Mouse (Mus musculus) heart, embryonic 11.5 days (tissue): ENCODE measurements at regions not wholly inside any gene's neighbourhood (a gene's known extent, or its start where the extent isn't known, plus 50 kb on each side); places are given as distances from the start of the nearest gene placed in this dataset.

ENCODE experiments used
- ATAC-seq: fragments of 200-750 bp; cut with Nextera tagmentation; replicated peaks from 2 replicates; pipeline ENCODE4 v1.8.0; 2017; ENCODE audit warnings: moderate library complexity; ENCODE audit not compliant: insufficient number of reproducible peaks, low FRiP score, low TSS enrichment
- H3K27ac ChIP-seq: fragments of 300-500 bp; sonication (generic); 2 replicates; pipeline ENCODE4 v1.5.1; 2014; ENCODE audit warnings: mild to moderate bottlenecking, low read depth, low read length
- H3K27me3 ChIP-seq: fragments of 300-500 bp; sonication (generic); 2 replicates; pipeline ENCODE4 v1.6.1; 2014; ENCODE audit warnings: mild to moderate bottlenecking, low read length, mixed read lengths; ENCODE audit not compliant: control insufficient read depth, insufficient read depth
- H3K36me3 ChIP-seq: fragments of 300-500 bp; sonication (generic); 2 replicates; pipeline ENCODE4 v1.6.1; 2014; ENCODE audit warnings: mild to moderate bottlenecking, low read length, moderate library complexity, mixed read lengths; ENCODE audit not compliant: control insufficient read depth, insufficient read depth
- H3K4me1 ChIP-seq: fragments of 300-500 bp; sonication (generic); 2 replicates; pipeline ENCODE4 v1.6.1; 2014; ENCODE audit warnings: low read length; ENCODE audit not compliant: control insufficient read depth, insufficient read depth
- H3K4me2 ChIP-seq: fragments of 300-500 bp; sonication (generic); 2 replicates; pipeline ENCODE4 v1.6.1; 2014; ENCODE audit warnings: mild to moderate bottlenecking, moderate library complexity
- H3K4me3 ChIP-seq: fragments of 300-500 bp; sonication (generic); 2 replicates; pipeline ENCODE4 v1.5.1; 2014; ENCODE audit warnings: low read depth, low read length
- H3K9ac ChIP-seq: fragments of 300-500 bp; sonication (generic); 2 replicates; pipeline ENCODE4 v1.6.1; 2014; ENCODE audit warnings: mild to moderate bottlenecking, low read depth, low read length, moderate library complexity
- H3K9me3 ChIP-seq: fragments of 300-500 bp; sonication (generic); replicated peaks from 2 replicates; pipeline ENCODE4 v1.6.1; 2016; ENCODE audit warnings: low read length; ENCODE audit not compliant: control insufficient read depth
- WGBS: fragments of 180-500 bp; shearing (Covaris S2); extraction: QIAGEN DNeasy Blood & Tissue Kit; methylation state at CpG from one replicate; pipeline ENCODE4 v1.1.7; 2014; ENCODE audit not compliant: insufficient replicate concordance; 5-methylcytosine and 5-hydroxymethylcytosine counted together

DNA sequence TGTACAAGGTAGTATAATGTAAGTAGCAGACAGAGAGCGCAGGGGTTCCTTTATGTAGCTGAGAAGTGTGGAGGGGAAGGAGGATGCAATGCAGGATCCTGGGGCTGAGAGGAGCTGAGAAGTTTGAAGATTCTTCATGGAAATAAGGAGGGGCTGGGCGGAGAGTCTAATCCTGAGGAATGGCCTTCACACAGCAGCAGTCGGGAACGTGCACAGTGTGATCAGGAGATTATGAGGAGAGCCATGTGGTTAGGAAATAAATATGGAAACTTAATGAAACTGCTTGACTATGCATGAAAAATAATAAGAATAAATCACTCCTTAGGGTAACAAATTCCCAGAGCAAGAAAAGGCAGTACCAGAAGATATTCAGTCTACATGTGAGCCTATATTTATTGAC, 445.1 kb downstream of the Rapgef2 start:
- H3K4me3 ChIP-seq: no peak overlapping the region
- H3K27me3 ChIP-seq: no peaks in the 10 kb centered on the region
- 76% methylated on average over 4 of the region's 4 CpGs for WGBS
- no peaks in the 10 kb centered on the region for H3K36me3 ChIP-seq
- no peaks in the 10 kb centered on the region for H3K9me3 ChIP-seq
- H3K4me2 ChIP-seq: no peak overlapping the region
- H3K27ac ChIP-seq: no peak overlapping the region
- no peaks in the 10 kb centered on the region for H3K4me1 ChIP-seq
- no peak overlapping the region for H3K9ac ChIP-seq
- ATAC-seq: no peak

GRCm38 (mm10) chr3:78836824-78837223, 449.5 kb downstream of the Rapgef2 start:
- Histone ChIP-seq H3K27me3 (no peaks in the 10 kb centered on the region), H3K9me3 (no peaks in the 10 kb centered on the region), H3K4me3 (no peak overlapping the region), H3K4me1 (no peaks in the 10 kb centered on the region), H3K9ac (no peak overlapping the region), H3K27ac (no peak overlapping the region), H3K36me3 (no peaks in the 10 kb centered on the region), H3K4me2 (no peak overlapping the region)
- ATAC-seq: no peak
- 78% methylated on average over 5 of the region's 5 CpGs for WGBS

GRCm38 (mm10) chr3:78825505-78825904, 460.8 kb downstream of the Rapgef2 start:
- ATAC-seq: no peak
- H3K36me3 ChIP-seq: no peaks in the 10 kb centered on the region
- H3K4me3 ChIP-seq: no peak overlapping the region
- no peaks in the 10 kb centered on the region for H3K4me1 ChIP-seq
- H3K9ac ChIP-seq: no peak overlapping the region
- H3K27ac ChIP-seq: no peak overlapping the region
- WGBS: 52% methylated on average over 2 of the region's 2 CpGs
- no peaks in the 10 kb centered on the region for H3K27me3 ChIP-seq
- no peaks in the 10 kb centered on the region for H3K9me3 ChIP-seq
- H3K4me2 ChIP-seq: no peak overlapping the region

DNA sequence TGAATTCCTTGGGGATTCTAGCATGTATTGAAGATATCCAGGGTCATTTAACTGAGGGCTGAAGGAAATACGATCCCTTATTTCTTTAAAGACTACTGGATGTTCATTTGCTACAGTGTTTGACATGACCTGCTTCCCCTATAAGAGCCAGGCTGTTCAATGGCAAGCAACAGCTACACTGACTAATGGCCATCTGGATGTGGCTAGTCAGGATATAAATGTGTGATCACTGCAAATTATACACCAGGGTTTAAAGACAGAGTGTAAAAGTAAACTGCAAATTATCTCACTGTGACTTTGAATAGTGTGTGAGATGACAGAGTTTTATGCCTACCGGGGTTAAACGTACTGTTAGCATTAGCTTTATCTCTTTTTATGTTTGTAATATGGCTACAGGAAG, 473.9 kb downstream of the Rapgef2 start:
- H3K4me3 ChIP-seq: no peak overlapping the region
- H3K27me3 ChIP-seq: no peaks in the 10 kb centered on the region
- H3K9ac ChIP-seq: no peak overlapping the region
- no peak overlapping the region for H3K4me2 ChIP-seq
- ATAC-seq: no peak
- no peaks in the 10 kb centered on the region for H3K9me3 ChIP-seq
- no peaks in the 10 kb centered on the region for H3K36me3 ChIP-seq
- no peaks in the 10 kb centered on the region for H3K4me1 ChIP-seq
- H3K27ac ChIP-seq: no peak overlapping the region
- WGBS: 75% methylated on average over 3 of the region's 3 CpGs

DNA sequence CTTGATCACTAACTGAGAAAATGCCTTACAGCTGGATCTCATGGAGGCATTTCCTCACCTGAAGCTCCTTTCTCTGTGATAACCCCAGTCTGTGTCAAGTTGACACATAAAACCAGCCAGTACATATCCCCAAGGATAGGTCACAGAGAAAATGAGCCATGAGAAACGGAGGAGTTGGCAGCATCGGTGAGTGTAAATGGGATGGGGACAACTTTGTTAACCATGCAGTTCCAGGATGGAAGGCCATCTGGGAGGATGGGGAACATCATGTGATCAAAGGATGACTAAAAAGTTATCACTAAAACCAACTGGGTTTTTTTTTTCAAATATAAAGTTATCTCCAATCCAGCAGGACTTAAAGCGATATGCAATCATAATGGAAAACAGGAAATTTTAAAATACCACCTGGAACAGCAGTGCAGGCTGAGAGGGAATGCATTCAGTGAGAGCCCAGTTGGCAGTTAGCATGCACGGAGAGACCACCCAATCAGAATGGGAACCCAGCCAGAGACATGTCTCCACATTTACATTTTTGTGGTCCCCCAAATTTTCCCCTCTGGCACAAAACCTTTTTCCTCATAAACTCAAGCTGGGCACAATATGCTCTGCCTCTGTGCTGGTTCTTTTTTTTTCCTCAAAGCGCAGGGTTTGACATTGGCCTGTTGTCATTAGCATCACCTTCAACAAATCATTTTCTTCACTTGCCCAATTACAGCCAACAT, 475.7 kb downstream of the Rapgef2 start:
- H3K4me1 ChIP-seq: no peaks in the 10 kb centered on the region
- H3K4me2 ChIP-seq: no peak overlapping the region
- H3K9me3 ChIP-seq: no peaks in the 10 kb centered on the region
- 81% methylated on average over 5 of the region's 5 CpGs for WGBS
- H3K9ac ChIP-seq: no peak overlapping the region
- no peak overlapping the region for H3K4me3 ChIP-seq
- ATAC-seq: no peak
- no peak overlapping the region for H3K27ac ChIP-seq
- no peaks in the 10 kb centered on the region for H3K36me3 ChIP-seq
- no peaks in the 10 kb centered on the region for H3K27me3 ChIP-seq

- no peaks in the 10 kb centered on the region for H3K9me3 ChIP-seq
- H3K27ac ChIP-seq: no peak overlapping the region
- no peak overlapping the region for H3K9ac ChIP-seq
- no peaks in the 10 kb centered on the region for H3K27me3 ChIP-seq
- no peaks in the 10 kb centered on the region for H3K4me1 ChIP-seq
- H3K36me3 ChIP-seq: no peaks in the 10 kb centered on the region
- 87% methylated on average over 2 of the region's 2 CpGs for WGBS
- H3K4me2 ChIP-seq: no peak overlapping the region
- H3K4me3 ChIP-seq: no peak overlapping the region
- ATAC-seq: no peak
Observed at GRCm38 (mm10) chr3:78803176-78803575, 483.1 kb downstream of the Rapgef2 start.

DNA sequence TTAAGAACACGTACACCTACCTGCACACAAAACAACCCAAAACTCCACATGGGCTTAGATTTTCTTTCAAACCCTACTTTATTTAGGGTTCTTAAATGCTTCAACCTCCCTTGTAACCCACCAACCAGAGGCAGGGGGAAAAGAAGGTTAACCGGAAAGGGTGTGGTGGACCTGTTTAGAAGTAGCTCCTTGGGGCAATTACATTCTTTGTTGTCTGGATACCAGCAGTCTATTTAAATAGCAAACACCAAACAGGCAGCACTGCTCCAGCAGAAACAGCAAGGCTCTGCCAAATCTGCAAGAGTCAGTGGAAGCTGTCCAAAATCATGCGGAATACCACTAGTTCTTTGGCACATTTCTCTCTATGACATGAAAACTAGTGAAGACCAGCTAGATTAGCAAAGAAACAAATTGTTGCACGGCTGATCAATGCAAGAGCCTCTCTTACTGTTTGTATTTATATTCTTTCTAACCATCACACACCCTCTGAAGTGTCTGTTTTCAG, 490.3 kb downstream of the Rapgef2 start:
- WGBS: 88% methylated on average over 4 of the region's 4 CpGs
- no peak overlapping the region for H3K27ac ChIP-seq

DNA sequence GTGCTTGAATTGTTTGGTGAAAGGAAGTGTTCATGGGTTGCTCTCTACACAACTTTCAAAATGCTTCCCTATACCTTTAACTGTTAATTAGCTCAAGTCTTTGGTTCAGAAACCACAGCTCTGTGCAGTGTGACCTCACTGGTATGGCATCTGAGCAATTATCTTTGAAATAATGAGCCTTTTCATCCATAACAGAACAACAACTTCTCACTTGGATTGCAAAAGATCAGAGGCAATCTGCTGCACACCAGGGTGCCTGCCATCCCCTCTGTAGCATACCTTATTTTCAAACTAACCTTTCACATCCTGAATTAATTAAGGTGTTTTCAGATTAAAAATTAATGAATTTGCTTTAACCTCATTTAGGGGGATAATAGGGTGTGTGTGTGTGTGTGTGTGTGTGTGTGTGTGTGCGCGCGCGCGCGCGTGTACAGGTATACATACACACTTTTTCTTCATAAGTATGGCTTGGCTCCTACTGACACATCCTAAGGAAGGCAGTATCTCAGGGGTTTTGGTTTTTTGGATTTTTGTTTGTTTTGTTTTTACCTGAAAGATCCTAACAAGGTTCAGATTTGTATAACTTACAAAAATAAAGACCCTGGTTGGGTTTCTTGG, 493.8 kb downstream of the Rapgef2 start:
- Histone ChIP-seq H3K4me3 (no peak overlapping the region), H3K4me2 (no peak overlapping the region), H3K27ac (no peak overlapping the region), H3K9me3 (no peaks in the 10 kb centered on the region), H3K36me3 (no peaks in the 10 kb centered on the region), H3K4me1 (no peaks in the 10 kb centered on the region), H3K27me3 (no peaks in the 10 kb centered on the region), H3K9ac (no peak overlapping the region)
- 94% methylated on average over 7 of the region's 7 CpGs for WGBS
- no peak for ATAC-seq

More for the DNA sequence above, 490.3 kb downstream of the Rapgef2 start:
- no peak overlapping the region for H3K4me3 ChIP-seq
- no peak for ATAC-seq
- H3K36me3 ChIP-seq: no peaks in the 10 kb centered on the region
- no peaks in the 10 kb centered on the region for H3K4me1 ChIP-seq
- no peak overlapping the region for H3K9ac ChIP-seq
- no peaks in the 10 kb centered on the region for H3K27me3 ChIP-seq
- no peaks in the 10 kb centered on the region for H3K9me3 ChIP-seq
- no peak overlapping the region for H3K4me2 ChIP-seq

DNA sequence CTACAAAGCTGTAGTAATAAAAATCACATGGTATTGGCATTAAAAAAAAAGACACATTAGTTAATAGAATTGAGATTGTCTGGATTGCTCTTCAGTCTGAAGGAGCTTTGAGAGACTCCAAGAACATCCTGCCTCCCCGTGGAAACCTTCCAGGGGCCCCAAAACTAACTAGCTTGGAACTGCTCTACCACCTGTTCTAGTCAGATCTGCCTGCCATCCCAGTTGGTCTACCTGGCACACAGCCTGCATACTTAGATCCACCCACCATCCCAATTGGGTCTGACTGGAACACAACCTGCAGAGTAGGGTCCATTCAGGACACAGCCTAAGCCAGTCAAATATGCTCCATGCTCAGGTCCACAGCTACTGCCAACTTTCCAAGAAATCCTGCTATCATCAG, 503.6 kb downstream of the Rapgef2 start:
- Histone ChIP-seq H3K9me3 (no peaks in the 10 kb centered on the region), H3K4me1 (no peaks in the 10 kb centered on the region), H3K4me3 (no peak overlapping the region), H3K27ac (no peak overlapping the region), H3K27me3 (no peaks in the 10 kb centered on the region), H3K9ac (no peak overlapping the region), H3K4me2 (no peak overlapping the region), H3K36me3 (no peaks in the 10 kb centered on the region)
- 62% methylated on average over 1 of the region's 1 CpGs for WGBS
- no peak for ATAC-seq
